Mouse (Mus musculus) spleen, postnatal 10 days (tissue): ENCODE measurements around the gene Crabp2.
"Not testable (repeated sequence)": the region's sequence is repeated elsewhere in the genome, so short reads cannot be mapped to it uniquely, and the experiment has no call there.

ENCODE experiments used
- DNase-seq, 2 experiments: peaks; one replicate each; pipeline ENCODE4 v3.0.0; 2021 to 2022; ENCODE audit warnings: low spot score in 2 of 2

Gene Crabp2

GRCm38 (mm10) chr3:87948378-87949265 lies at the start of gene Crabp2:
Crabp2 (plus strand) TSS chr3:87948666.
- DNase-seq: no peak

GRCm38 (mm10) chr3:87899266-87899665 lies 49.2 kb upstream of the Crabp2 start:
- peak in 1 of 2 experiments; percentile 52 for DNase-seq

- DNase-seq: no peak
Measured at GRCm38 (mm10) chr3:87899776-87900175, 48.7 kb upstream of the Crabp2 start.

- DNase-seq: peak in 1 of 2 experiments; percentile 65
Measured at GRCm38 (mm10) chr3:87901036-87901624, 47.3 kb upstream of the Crabp2 start.

DNA sequence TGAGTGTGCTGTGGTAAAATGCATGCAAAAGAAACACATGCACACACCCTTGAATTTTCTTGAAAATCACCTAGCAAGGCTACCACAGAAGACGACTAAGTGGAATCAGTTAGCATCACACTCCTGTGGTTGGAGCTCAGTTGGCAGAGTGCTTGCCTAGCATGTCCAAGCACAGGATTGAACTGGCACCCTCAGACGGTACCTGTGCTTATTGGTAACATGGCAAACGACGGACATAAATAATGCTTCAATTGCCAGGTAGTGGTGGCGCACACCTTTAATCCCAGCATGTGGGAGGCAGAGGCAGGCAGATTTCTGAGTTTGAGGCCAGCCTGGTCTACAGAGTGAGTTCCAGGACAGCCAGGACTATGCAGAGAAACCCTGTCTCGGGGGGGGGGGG lies 46.5 kb upstream of the Crabp2 start:
- DNase-seq: not testable (repeated sequence)

- no peak for DNase-seq
Measured at GRCm38 (mm10) chr3:87903821-87904220, 44.6 kb upstream of the Crabp2 start.

GRCm38 (mm10) chr3:87905880-87906485 lies 42.5 kb upstream of the Crabp2 start, which contains the start of gene Hdgf:
Hdgf (plus strand) TSS chr3:87906321.
- peak; percentile 87 to 95 for DNase-seq

DNA sequence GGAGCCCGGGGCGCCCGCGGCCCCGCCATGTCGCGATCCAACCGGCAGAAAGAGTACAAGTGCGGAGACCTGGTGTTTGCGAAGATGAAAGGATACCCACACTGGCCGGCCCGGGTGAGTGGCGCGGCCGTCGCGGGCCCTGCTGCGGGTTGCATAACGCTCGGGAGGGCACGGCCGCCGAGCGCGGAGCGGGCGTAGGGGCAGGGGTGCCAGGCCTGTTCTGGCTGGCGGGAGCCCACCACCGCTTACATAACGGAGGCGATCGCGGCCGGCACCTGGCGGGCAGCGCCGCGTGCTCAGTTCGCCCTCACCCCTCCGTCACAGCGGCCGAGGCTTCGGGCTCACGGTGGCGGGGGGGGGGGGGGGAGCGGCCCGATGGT lies 41.9 kb upstream of the Crabp2 start:
- peak in 1 of 2 experiments; percentile 63 for DNase-seq

DNA sequence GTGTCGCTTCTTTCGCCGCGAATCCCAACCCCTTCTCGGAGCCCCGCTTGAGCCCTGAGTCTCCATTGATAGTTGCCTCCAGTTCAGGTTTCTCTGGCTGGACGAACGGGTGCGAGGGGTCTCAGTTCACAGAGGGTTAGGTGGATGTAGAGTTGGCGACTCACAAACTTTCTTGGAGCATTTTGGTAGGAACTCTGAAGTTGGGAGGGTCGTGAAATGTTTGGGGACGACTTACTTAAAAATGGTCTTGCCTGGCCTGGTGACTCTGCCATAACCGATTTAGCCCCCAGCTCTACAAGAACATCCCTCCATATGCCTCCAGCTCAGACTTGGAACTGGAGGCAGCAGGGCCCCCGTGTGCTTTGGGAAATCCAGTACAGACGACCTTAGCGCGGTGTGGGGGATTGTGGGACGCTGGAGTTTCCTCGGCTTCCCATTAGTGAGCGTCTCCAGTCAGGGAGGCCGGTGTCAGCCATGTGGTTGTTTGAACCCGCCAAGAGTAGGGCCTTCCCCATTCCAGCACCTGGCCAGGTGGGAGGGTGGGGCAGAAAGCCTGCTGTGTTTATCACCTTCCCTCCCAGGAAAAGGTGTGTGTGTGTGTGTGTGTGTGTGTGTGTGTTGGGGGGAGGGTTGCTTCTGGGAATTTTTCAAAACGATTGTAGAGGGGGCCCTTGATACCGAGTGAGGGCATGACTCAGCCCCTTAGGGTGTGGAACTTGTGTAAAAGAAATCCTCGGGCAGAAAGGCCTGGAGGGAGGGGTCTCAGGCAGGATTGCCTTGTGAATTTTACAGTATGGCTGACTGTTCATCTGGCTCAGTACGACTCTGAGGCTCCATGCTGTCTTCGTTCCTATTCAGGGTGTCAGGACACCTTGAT lies 41.2 kb upstream of the Crabp2 start:
- peak; percentile 57 to 61 for DNase-seq

- DNase-seq: no peak
Measured at GRCm38 (mm10) chr3:87907906-87908305, 40.6 kb upstream of the Crabp2 start.

GRCm38 (mm10) chr3:87909381-87909780 lies 39.1 kb upstream of the Crabp2 start:
- DNase-seq: no peak

- no peak for DNase-seq
Measured at GRCm38 (mm10) chr3:87909874-87910273, 38.6 kb upstream of the Crabp2 start.

DNA sequence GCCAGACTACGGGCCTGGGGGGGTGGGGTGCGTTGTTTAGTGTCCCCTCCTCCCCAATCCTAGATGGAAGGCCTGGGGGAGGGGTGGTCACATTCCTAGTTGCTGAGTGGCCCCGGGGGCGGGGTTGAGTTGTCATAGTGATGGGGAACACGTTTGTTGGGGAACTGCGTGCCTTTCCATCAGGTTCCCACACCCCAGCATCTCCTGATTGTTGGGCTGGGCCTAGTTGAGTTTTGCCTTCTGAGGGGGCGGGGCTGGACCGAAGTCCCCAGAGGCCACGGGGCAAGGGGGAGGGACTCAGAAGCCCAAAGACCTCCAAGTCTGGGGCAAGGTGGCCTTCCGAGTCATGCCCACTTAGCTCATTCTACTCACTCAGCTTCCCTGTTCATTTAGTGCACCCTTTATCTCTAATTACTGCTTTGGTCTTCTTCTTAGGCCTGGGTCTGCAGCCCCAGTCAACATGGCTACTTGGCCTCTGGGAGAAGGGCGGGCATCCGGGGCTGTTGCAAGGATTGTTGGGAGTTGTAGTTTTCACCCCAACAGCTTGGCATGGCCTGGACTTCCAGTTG lies 37.8 kb upstream of the Crabp2 start:
- DNase-seq: peak in 1 of 2 experiments; percentile 63

GRCm38 (mm10) chr3:87913491-87913890 lies 35.0 kb upstream of the Crabp2 start:
- DNase-seq: no peak

GRCm38 (mm10) chr3:87913891-87914290 lies 34.6 kb upstream of the Crabp2 start:
- no peak for DNase-seq

GRCm38 (mm10) chr3:87916990-87917389 lies 31.5 kb upstream of the Crabp2 start:
- no peak for DNase-seq

DNA sequence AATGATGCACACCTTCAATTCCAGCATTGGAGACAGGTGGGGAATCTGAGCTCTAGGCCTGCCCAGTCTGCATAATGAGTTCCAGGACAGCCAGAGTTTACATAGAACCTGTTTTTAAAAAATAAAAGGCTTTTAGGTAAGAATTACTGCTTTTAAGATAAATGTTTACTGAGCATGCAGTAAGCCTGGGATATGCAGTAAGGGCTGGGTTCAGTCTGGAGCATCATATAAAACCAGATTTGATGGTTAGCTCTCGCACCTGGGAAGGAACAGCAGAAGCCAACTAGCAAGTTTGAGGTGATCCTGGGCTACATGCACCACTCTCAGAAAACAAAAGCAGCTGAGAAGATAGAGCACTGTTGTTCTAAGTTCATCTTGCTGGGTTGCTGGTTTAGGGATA lies 29.9 kb upstream of the Crabp2 start:
- DNase-seq: no peak

DNA sequence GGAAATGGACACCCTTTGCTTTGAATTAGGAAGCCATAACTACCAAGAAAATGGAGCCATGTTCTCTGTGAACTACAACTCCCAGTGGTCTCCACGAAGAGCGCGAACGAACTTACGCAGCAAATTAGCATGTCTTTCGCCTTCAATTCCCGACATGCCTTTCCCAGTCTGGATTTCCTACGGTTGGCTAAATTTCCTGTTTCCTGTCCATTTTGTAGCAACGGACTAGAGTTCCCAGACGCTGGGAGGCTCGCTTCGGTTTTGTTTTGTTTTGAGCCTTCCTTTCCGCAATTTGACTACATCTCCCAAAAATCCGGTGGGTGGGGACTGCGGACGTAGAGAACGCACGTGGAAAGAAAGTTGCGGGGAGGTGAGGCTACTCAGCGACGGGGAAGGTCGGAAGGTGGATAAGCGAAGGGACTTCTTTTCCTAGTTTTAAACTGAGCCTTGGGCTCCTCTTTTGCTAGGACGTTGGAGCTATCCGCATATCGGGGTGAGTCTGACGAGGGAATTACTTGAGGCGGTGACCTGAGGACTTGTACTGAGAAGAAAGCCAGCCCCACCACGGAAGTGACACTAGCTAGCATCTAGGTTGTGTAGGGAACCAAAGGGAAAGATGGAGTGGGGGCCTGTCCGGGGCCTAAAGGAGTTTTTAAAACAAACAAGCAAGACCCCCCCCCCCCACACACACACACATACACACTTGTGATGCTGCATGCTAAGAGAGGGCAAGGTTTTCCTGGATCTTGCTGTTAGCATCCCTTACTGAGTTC lies 28.9 kb upstream of the Crabp2 start, which contains the start of gene Mrpl24:
Gene Mrpl24 (plus strand): TSS at position 171 of the 773 bp plus-strand sequence.
- peak; percentile 61 to 70 for DNase-seq

GRCm38 (mm10) chr3:87920270-87920943 lies 28.1 kb upstream of the Crabp2 start:
- no peak for DNase-seq

DNA sequence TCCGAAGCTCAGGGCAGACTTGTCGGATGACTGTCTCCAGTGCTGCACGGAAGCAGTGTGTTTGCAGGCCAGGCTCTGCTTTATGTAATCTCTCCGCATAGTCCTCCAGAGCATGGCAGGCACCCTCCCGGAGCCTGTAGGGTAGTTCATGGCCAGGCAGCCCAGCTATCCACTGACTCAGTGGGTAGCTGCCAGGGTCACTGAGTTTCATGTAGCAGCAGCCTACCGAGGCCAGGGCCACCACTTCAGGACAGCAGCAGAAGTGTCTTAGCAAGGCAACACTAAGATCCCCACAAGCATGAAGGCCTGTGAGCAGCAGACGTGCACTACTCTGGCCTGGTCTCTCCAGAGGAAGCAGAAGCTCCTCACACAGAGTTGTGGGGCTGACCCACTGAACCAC lies 23.5 kb upstream of the Crabp2 start:
- no peak for DNase-seq
